Mouse (Mus musculus) ZHBTc4 (cell line): ENCODE measurements around the gene Abcb6.
A peak's percentile ranks its signal among the peaks of the same experiment; 100 is the strongest.

ENCODE experiments used
- DNase-seq: peaks from one replicate; pipeline ENCODE4 v3.0.0-alpha.2; 2011; ENCODE audit warnings: low read depth, low spot score

The Abcb6 gene

DNA sequence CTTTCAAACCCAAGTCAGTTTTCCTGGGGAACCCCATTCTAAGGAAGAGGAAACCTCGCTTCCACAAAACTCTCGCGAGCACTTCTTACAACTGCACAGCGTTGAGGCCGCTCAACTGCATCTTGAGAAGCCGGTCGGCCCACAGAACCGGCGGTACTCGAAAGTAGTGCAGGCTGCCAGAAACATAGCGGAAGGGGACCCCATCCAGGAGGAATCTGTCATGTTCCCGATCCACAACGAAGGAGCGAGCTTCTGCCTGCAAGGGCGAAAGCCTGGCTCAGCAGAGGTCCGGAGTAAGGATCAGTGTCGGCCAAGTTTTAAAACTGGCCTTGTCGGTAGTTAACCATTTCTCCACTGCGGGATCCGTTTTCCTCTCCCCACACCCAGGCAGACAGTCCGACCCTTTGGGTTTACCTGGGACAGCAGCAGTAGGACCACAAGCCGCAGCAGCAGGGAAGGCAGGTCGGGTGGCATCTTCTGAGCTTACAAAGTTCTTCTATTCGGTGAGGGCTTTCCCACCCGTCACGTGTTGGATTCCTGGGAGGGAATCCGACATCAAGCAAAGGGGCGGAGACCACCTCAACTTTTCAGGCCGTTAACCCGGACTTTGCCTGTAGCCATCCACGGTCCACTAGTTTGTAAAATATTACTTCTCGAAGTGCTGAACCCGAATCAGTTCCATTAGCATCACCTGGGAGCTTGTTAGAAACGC is 28.9 kb upstream of the Abcb6 start:
- DNase-seq: peak; percentile 71

DNA sequence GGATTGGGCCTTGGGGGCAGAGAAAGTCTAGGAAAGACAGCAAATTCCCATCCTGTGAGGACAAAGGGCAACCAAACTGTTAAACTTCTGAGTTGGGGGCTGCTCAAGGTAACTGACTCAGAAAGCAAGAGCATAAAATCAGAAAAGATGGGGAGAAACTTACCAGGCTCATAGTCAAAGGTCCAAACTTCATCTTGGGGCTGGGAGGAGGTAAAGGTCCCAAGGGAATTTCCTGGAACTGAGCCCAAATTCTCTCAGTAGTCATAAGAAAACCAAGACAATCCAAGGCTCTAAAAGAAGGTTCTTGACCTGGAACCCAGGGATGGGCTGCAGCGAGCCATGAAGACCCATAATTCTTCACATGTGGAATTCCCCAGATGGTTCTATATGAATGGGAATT is 21.0 kb upstream of the Abcb6 start:
- DNase-seq: no peak

DNA sequence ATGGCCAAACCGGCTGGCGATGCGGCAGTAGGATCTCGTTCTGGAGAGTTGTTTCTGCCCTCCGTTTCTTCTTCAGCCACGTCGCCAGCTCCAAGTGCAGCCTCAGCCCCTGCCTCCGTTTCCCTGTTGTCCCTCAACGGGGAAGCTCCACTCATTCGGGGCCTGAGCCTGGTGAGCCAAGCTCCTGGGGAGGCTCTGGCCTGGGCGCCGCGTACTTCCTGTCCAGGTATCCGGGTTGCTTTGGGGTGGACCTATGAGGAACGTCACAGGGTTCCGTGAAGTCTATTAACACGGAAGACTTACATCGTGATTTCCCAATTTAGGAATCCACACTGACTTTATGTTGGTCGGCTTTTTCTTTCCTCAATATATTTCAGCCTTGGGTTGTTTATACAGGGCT is 12.3 kb upstream of the Abcb6 start:
- no peak for DNase-seq

DNA sequence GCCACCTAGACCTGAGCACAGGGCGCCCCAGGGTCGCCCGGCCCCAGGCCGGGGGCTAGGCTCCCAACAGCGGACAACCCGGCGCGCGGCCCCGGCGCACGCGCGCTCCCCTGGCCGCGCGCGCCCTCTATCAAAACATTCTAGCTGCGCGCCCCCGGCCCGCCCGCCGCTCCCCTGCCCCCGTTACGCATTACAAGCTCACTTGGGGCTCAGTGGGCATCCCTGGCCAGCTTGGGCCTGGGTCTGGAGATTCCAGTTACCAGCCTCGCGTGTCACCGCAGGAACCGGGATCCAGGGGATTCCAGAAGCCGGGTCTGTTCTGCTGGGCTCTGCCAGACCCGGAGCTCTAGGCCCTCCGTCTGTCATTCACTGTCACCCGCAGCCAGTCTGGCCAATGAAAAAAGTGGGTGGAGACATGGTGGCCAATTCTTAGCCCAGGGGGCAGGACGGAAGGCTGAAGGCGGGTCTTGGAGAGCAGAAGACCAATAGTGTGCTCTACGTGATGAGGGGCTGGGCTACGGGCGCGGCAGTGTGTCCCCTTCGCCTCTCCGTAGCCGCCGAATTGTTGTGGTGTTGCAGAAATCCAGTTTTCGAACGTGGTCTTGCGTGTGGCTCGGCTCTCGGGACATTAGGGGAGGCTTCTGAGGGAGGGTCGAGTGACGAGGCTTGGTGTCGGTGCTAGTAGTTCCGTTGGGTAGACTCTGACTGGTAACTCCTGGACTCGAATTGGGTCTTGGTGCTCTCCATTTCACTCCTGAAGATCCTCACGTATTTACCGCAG is 11.6 kb upstream of the Abcb6 start, which contains the start of the genes Ankzf1 and Atg9a:
Ankzf1 (plus strand) TSS at position 530 of the 781 bp plus-strand sequence.
Atg9a (minus strand) TSS at position 575 of the 781 bp plus-strand sequence.
- peak; percentile 99 for DNase-seq

DNA sequence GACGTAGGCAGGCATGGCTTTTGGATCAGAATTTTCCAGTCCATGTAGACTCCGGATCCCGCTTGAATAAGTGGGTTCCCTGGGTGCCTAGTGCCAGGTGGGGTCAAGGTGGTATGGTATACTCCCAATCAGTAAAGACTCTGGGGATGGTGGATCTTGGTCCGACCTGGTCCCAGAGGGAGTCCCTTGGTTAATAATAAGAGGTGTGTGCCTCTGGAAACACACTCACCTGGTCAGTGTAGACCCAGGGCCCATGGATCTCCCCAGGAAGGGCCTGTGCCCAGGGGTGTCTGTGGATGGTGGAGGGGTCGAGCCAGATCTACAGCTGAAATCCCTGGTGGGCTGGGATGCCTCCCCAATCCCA is 11.0 kb upstream of the Abcb6 start:
- no peak for DNase-seq

DNA sequence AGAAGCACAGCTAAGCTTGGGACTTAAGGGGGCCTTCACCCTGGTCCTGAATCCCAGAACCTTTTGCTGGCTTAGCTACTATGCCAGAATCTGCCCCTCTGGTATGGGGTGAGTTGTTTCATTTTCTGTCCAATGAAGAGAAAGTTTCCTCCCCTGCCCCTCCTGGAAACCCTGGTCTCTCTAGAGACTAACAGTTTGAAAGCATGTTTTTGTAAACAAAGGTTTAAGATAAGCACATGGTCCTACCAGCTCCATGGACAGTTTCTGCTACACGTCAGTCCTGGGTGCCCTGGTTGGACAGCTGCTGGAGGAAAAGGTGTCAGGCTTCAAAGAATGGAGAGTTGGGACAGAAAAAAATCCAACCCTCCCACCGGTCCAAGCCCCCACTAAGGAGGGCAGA is 10.4 kb upstream of the Abcb6 start:
- no peak for DNase-seq

DNA sequence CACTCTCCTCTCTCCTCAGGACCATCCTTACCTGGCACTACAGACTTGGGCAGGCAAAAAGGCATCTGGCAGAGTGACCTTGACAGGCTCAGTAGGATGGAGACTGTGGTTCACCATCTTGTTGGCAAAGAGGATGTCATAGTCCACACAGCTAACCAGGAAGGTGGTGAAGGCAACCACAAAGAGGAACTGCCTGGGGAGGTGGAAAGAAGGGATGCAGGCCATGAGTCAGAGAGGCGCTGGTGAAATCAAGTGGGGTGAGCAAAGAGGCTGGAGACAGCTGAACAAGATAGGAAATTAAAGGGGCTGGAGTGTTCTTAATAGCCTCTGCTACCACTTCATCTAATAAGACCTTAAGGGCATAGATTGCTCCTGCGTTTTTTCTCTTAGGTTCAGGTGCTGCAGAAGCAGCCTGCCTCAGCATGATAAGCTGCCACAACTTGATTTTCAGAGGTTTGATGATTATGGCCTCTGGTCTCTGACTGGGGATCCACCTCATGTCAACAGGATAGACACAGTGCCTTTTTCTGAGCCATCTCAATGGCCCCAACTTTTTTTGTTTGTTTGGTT is 7.8 kb upstream of the Abcb6 start:
- DNase-seq: no peak

DNA sequence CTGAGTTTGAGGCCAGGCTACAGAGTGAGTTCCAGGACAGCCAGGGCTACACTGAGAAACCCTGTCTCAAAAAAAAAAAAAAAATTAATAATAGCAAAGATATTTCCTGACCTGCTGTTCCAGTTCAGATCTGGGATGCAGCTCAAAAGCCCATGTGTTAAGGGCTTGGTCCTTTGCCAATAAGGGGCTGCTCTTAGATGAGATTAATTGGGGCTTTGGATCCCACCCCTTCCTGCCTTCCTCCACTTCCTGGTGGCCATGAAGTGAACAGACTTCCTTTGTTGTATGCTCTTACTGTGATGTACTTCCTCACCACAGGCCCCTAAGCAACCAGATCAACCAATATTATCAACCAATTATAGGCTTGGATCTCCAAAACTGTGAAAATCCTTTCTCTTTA is 6.9 kb upstream of the Abcb6 start:
- no peak for DNase-seq

DNA sequence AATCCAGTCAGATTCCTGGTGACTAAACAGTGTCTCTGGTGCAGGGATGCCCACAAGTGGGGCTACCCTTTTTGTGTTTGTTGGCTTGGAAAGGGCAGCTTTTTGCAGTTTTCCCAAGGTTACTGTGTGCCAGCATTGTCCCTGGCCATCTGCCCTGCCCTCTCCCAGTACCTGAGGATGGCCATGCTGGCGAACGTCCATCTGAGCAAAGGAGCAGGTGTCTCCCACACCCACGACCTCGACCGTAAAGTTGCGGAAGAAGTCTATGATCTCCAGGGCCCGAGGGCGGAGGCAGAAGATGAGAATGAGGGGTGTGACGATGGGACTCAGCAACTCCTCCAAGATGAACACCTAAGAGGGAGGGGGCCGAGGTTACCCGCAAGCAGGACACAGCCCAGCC is 5.3 kb upstream of the Abcb6 start:
- DNase-seq: no peak

DNA sequence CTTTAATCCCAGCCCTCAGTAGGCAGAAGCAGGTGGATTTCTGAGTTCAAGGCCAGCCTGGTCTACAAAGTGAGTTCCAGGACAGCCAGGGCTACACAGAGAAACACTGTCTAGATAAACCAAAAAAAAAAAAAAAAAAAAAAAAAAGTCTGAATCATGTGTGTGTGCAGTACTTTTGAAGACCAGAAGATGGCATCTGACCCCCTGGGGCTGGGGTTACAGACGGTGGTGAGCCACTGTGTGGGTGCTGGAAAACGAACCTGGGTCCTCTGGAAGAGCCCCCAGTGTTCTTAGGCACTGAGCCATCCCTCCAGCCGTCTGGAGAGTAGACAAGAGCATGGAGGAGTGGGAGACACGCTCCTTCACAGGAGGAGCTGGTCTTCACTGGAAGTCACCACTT is 2.0 kb upstream of the Abcb6 start:
- peak; percentile 41 for DNase-seq

DNA sequence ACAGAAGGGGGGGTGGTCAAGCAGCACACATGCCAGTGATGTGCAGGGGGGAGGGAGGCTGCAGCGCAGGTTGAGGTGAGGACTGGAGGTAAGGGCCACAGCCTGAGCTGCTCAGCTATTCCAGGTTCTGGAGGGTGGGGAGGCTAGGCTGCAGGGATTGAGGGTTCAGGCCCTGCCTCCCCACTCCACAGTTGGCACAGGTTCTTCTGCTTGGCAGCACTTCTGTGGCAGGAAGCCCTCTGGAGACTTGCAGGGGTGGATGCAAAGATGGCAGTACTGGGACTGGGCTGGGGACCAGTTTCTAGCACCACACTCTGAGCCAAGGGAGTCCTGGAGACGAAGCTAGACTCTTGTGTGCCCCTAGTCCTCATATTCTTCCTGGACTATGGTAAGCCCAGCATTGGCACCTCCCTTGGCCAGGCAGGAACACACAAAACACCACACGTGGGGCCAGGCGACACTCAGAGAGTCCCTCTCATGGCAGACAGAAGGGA is 1.2 kb upstream of the Abcb6 start:
- DNase-seq: no peak

DNA sequence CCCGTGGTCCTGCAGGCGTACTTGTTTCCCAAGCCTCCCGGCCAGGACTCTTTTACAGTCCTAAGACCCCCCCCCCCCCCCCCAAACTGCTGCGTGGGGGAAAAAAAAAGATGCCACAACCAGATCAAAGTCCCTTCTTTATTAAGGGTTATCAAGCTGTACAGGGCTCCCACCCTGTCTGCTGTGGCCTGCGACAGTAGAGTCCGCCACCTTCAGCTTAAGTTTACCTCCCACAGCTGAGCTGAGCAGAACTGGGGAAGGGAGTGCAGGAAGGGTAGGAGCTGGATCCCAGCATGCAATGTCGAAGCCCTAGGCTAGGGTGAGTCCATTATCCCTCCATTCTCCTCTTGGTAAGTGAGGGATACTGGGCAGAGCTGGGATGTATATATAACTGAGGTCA is 549 bp upstream of the Abcb6 start:
- DNase-seq: peak; percentile 17

DNA sequence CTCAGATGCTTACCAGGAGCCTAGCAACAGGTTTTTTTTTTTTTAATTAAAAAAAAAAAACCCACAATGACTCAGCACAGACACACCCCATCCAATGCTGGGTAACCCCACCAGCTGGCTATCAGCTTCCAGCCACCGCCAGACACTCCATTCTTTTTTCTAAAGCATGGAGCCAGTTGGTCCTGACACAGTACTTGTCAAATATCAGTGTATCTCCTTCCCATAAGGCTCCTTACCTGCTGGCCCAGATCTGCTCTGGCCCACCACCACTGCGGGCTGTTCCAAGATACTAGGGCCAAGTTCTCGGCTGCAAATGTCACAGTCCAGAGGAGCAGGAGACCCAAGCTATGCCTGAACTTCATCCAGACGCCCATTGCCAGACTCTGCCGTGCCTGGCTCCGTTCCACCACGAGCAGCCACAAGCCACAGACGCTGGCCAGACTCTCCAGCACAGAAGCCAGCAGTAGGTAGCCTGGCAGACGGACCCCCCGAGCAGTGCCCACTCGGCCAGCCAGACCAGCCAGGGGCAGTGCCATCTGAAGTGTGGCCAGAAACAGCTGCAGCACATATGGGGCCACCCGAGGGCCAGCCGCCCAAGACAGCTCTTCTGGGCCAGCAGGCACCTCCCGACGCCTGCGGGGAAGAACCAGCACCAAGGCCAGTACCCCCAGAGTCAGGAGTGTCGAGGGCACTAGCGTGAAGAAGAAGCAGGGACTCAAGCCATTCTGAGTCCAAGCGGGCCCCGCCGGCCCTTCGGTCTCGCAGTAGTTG is 673 bp downstream of the Abcb6 start:
- DNase-seq: peak; percentile 62

DNA sequence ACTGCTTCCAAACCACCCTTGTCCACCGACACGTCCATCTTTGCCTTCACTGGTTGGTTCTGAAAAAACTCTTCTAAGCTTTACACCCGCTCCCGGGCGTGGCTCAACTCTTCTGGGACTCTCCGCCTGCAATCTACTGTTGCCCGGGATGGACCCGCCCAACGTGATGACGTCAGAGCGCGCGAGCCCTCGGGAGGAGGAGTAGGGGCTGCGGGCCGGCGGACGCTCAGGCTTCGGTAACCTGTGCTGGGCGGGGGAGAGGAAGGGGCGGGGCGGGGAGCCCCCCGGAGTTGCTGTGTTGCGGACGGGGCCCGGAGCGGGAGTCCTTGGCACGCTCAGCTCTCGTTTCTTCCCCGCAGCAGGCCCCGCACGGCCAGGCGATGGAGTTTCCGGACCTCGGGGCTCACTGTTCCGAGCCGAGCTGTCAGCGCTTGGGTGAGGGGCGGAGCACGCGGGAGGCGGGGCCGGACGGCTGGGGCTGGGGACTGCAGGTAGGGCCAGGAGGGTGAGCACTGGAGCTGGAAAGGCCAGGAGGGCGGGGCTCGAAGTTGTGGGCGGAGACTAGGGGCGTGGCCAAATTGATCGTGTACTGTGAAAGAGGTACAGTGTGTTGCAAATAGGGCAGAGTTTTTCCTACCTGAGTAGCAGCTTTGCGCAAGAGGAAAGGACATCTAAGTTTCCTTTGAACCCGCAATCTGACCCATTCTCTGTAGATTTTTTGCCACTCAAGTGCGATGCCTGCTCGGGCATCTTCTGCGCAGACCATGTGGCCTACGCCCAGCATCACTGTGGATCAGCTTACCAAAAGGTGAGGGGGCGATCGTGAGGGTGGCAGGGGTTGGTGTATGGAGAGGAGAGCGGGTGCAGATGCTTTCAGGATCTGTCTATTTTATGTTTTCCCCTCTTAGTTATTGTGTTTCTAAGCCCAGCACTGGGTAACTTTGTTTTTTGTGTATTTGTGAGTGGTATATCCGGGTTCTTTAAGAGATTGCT is 11.4 kb downstream of the Abcb6 start, which contains the start of gene Zfand2b:
Zfand2b (plus strand) TSS at position 175 of the 993 bp plus-strand sequence.
- DNase-seq: peak; percentile 98

DNA sequence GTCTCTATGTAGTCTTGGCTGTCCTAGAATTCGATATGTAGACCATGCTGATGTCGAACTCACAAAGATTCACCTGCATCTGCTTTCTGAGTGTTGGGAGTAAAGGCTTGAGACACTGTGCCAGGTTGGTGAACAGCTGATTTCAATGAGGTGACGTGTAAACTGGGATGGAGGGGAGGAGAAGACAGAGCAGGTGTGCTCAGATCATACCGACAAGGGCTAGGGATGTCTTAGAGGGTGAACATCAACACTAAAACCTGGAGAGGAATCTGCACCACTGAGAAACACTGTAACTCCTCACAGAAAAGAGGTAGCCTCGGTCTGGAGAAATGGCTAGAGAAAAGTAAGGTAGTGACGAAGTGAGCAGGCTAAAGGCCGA is 12.1 kb downstream of the Abcb6 start:
- no peak for DNase-seq

DNA sequence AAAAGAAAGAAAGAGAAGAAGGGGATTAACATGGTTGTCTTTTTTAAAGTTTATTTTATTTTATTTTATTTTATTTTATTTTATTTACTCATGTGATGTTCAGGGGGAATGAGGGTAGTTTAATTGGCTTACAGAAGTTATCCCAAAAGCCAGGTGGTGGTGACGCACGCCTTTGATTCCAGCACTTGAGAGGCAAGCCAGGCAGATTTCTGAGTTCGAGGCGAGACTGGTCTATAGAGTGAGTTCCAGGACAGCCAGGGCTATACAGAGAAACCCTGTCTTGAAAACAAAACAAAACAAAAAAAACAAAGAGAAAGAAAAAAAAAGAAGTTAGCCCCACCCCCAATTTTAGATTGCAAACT is 20.0 kb downstream of the Abcb6 start:
- no peak for DNase-seq

DNA sequence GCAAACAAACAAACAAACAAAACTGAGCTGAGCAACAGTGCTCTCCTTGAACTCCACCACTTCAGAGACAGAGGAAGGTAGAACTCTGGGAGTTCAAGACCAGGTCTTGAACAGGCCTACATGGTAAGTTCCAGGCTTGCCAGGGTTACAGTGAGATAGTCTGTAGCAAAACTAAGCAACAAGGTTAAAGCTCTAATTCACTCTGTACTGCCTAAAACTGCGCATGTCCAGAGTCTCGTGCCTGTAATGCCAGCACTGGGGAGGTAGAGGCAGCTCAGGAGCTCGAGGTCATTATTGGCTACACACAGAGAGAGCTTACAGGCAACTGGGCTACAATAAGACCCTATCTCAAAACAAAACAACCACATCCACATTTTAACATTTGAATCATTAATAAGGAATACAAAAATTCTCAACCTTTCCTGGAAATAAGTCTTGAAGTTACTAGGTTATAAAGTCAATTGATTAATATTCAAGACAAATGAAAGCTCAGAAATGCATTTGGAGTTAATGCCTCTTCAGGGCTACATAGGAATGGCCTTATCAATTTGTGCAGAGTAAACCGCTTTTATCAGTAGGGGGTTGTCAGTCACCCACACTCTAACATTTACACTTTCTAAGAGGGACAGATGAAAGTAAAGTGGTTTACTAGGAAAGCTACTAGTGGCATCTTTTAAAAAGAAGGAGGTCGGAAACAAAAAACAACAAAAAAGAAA is 20.5 kb downstream of the Abcb6 start:
- DNase-seq: no peak

DNA sequence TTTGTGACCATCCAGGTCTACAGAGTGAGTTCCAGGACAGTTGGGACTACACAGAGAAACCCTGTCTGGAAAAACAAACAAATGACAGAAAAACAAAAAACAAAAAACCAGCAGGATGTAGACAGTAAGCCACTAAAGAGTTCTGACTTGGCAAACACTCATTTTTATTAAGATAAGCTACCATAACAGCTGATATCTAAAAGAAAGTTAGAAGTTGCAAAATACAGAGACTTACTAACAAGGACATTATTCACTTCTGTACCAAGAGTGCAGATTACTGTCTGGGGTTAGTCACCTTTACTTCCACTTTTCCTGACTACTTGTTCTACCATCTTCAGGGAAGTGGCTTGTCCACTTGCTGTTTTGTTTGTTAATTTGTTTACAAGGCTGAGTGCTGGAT is 21.2 kb downstream of the Abcb6 start:
- DNase-seq: no peak

DNA sequence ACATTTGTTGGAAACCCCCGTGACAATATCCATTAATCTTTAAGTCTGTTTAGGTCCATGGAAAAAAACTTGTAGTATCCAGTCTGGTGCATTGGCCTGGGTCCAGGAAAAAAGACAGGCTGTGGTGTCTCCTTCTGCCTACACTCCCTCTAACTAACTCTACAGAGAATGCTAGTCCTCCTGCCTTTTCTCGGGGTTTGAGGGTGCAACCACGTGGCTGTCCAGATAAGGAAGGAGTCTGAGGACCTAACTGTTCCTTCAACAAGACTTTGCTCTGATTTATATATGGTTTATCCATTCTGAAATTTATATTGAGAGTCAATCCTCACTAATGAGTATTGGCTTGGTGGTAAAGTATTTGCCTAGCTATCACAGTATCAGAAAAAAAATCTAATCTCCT is 24.4 kb downstream of the Abcb6 start:
- DNase-seq: no peak

DNA sequence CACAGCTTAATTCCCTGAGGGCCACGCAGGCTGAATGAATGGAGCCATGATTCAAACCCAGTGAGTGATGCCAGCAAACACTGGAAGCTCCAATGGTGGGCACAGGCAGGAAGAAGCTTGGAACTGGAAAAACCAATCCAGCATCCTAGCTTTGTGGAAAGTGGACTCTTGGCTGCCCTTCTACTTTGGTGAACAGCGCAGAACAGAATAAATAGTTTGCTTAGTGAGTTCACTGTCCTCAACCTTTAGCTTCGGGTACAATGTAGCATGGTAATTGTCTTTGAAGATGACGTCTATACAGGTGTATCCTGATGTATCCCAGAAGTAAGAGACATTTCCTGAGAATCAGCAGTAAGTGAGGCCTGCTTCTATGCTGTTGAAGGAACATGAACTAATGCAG is 31.5 kb downstream of the Abcb6 start:
- no peak for DNase-seq
